Mouse (Mus musculus) induced T-regulatory cell, adult 2 months (primary cell): ENCODE results near the gene Bmt2.

Experiments used
- DNase-seq: peaks from one replicate; pipeline ENCODE4 v3.0.0-alpha.2; 2012; ENCODE audit warnings: low read depth

Gene Bmt2

GRCm38 (mm10) chr6:13677818-13678282 is at the start of gene Bmt2:
TSS of gene Bmt2 (minus strand) at chr6:13677966.
- peak; percentile 98 for DNase-seq

DNA sequence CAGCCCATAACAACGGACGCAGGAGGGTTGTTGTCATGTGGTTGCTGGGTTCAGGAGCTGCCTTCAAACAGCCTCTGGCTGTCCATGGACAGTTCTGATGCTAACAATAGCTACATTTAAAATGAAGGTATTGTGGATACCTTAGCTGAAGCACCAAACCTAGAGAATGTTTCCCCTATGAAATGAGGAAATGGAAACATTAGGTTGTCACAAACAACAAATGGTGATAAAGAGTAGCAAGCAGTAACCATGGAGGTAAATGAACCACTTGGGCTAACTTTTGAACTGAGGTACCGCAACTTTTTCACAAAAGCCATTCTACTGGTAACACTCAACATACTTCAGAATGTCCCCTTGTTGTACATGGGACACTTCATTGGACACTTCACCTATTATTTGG is 44.4 kb upstream of the Bmt2 start:
- DNase-seq = no peak

- no peak for DNase-seq
Measured at GRCm38 (mm10) chr6:13714867-13715266, 37.1 kb upstream of the Bmt2 start.

GRCm38 (mm10) chr6:13696882-13697281 is 19.1 kb upstream of the Bmt2 start:
- no peak for DNase-seq

DNA sequence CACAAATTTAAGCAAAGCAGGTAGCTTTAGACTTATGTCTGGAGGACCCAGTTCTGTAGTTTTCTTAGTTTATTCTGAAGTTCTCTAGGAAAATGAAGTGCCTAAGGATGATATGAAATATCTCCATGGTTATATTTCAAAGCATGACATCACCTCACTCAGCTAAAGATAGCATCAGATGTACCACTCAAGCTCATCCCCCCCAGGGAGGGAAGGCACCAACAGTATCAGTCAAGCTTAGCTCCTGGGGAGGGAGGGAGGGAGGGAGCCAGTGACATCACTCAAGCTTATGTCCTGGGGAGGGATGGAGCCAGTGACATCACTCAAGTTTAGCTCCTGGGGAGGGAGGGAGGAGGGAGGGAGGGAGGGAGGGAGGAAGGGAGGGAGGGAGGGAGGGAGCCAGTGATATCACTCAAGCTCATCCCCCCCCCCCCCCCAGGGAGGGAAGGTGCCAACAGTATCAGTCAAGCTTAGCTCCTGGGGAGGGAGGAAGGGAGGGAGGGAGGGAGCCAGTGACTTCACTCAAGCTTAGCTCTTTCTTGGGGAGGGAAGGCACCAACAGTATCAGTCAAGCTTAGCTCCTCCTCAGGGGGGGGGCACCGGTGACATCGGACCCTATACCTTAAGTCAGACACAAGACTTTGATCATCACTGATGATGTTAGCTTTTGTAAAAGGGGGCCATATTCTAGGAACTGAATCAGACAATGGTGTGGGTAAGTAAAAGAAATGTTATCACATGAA is 17.5 kb upstream of the Bmt2 start:
- no peak for DNase-seq

GRCm38 (mm10) chr6:13691657-13692294 is 14.0 kb upstream of the Bmt2 start:
- no peak for DNase-seq

DNA sequence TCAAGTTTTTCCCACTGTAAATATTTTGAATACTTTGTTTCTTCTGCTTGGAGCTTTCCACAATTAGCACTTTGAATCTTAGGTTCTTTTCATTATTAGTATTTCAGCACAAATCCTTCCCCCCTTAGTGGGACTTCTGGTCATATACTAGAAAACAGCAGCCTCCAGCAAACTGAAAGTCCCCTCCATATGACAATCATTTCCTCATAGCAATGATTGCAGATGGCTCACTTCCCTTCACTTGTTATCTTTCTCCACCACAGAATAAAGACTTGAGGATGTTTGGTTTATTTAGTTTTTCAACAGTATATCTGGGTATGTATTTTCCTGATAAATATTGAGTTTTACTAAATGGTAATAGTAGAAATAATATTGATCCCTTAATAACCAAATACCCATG is 12.6 kb upstream of the Bmt2 start:
- DNase-seq = no peak

DNA sequence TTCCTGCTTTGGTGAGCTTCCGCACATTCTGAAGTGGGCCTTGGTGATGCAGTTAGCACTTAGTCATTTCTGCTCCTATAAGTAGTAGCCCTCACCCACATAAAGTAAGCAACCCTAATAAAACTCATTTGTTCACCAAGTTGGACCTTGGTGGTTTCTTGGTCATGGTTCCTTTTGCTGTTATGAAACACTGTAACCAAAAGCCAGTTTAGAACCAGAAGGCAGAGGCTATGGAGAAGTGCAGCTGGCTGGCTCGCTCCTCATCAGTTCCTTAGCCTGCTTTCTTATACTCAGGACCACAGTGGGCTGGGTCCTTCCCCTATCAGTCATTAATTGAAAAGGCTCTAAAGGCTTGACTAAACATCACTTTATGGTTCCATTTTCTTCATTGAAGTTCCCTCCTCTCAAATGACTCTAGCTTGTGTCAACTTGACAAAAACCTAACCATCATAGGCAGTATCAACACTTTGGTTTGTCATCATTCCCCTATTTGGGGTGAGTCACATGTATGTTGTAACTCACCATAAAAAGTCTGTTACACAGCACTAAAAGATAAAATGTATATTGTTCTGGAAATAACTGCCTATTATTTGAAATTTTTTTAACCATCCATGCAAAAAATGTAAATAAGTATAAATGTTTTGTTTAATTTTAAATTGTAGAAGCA is 6.3 kb upstream of the Bmt2 start:
- no peak for DNase-seq

DNA sequence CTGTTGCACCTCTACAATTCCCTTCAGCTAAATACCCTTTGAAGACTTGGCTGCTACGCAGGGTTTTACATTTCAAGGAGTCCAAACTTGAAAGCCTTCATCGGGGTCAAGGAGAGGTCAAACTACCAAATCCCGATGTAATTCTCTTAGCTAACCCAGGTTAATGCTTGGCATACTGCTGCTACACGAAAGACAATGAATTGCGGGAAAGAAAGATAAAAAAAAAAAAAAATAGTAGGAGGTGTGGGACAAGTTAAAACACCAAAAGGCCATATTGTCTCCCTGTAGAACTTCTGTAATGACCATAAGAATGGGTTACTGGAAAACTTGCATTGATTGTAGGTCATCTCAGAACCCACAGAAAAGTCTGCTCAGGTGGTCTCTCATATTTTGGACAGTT is 583 bp upstream of the Bmt2 start:
- no peak for DNase-seq

- peak; percentile 61 for DNase-seq
Measured at GRCm38 (mm10) chr6:13677141-13677761, 515 bp downstream of the Bmt2 start.

DNA sequence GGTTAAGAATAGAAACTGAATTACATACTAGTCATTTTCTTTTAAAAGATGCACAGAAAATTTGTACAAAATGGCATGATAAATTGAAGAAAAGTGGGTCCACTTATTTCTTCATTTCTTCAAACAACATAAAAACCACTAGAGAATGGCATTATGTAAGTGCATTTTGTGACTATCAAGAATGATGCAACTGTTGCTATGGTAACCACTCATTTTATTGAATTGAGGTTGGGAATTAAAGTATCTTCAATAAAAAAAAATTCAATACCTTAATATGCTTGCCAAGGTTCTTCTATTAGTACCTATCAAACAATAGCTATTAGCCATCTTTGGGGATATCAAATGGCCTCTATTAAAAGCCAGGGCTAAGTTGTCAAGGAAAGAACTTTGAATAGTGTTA is 1.6 kb downstream of the Bmt2 start:
- peak; percentile 21 for DNase-seq

DNA sequence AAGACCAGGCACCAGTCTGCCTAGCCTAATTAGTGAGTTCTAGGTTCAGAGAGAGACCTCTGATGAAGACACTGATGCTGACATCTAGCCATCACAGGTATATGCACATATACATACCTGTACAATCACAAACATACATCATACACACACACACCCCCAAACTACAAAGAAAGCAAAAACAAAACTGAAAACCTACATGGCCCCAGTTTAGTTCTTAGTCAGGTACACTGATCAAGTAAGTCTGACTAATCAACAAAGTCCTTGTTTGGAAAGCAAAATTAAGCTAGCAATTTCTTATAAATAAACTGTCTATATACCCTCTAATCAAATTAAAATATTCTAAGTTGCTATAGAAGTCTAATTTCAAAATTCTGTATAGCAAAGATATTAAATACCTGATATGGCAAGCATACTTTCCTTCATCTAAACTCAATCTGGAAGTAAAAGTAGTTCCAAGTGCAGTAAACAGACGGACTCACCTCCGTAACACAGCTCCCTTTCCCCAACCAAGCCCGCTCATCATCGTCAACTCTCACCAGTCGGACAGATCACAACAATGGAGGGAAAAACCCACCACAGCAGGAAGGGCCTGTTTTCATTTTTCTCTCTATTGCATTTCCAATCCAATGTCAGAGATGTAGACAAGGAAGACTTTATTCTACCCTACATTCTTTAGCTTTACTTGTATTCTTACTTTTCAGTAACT is 3.0 kb downstream of the Bmt2 start:
- DNase-seq = peak; percentile 64

- DNase-seq = no peak
Measured at GRCm38 (mm10) chr6:13665646-13666045, 12.1 kb downstream of the Bmt2 start.

DNA sequence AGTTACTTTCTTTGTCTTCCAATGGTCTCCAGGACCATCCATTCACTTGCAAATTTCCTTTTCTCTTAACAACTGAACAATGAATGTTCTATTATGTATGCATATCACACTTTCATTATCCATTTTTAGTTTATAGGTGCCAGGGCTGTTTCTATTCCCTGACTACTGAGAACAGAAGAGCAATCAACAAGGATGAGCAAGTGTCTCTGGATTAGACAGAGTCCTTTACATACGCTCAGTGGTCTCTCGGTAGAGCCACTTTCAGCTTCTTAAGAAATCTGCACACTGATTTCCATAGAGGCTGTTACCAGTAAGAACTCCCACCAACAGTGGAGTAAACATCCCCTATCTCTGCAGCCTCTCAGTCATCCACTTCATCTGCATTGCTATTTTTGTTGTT is 19.8 kb downstream of the Bmt2 start:
- DNase-seq = no peak

- DNase-seq = no peak
Measured at GRCm38 (mm10) chr6:13654081-13654480, 23.7 kb downstream of the Bmt2 start.

DNA sequence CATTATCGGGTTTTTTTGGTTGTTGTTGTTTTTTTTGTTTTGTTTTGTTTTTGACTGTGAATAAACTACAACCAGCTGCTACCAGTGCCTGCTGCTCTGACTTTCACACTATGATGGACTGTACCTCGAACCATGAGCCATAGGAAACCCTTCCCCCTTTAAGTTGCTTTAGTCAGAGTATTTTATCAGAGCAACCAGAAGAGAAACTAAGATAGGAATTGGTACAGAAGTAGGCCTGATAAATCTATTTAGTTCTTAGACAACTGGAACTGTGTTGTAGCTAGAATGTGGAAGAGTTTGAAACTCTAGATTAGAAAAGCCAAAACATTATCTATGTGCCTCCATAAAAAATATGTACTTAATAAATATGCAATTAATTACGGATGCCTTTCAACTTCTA is 25.5 kb downstream of the Bmt2 start:
- no peak for DNase-seq

DNA sequence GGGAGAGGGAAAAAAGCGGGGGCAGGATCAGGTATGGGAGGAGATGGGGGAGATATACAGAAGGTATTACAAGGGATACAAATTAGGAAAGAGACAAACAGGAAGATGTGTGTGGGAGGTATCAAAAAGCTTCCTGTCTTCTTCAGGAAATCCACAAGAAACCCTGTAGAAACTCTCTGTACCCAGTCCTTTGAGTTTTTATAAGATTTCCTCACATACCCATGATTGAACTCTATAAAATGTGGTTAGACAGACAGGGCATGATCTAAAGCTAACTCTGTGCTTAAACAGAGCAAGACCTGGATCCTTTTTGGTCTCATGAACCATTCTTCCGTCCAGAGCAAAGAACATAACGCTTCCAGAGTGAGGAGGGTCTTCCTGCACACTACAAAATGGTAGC is 26.9 kb downstream of the Bmt2 start:
- no peak for DNase-seq

DNA sequence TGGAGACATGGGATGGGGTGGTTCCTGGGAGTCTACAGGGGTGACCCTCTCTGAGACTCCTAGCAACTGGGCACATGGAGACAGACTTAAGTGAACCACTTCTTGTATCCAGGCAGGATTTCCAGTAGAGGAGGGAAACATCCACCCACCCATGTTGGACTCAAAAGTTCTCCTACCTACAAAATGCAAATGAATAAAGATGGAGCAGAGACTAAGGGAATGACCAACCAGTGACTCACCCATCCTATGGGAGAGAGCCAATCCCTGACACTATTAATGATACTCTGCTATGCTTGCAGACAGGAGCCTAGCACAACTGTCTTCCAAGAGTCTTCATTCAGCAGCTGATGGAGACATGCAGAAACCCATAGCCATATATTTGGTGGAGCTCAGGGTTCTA is 29.5 kb downstream of the Bmt2 start:
- no peak for DNase-seq

DNA sequence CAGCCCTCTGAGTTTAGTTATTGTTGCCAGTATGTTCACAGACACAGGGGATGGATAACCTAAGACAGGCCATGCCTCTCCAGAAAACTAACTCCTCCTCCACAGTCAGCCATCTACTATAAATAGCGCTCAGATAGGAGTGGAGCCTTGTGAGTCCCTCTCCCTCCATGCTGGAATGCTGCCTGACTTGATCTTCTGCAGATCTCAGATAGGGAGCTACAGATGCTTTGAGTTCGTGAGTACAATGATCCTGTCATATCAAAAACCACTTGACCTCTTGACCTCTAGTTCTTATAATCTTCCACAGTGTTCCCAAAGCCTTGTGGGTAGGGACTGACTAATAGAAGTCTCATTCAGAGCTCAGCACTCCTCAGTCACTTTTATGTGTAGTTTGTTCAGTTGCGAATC is 41.2 kb downstream of the Bmt2 start:
- no peak for DNase-seq

- no peak for DNase-seq
Measured at GRCm38 (mm10) chr6:13632571-13632970, 45.2 kb downstream of the Bmt2 start.

DNA sequence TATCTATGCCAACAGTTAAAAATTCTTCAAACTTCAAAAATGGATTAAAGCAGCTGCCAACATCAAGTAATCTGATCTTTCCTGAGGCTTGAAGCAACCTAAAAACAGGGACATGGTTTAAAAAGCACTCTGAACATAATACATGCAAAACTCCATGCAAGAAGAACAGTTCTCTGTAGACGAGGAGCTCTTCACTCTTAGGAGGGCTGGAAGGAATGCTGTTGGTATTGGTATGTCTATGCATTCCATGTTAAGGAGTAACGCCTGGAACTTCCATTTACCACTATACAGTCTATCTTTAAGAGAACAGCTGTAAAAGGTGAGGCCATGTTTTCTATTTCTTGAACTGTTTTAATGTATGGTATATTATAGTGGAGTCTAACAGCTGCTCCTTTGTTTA is 47.2 kb downstream of the Bmt2 start:
- no peak for DNase-seq

DNA sequence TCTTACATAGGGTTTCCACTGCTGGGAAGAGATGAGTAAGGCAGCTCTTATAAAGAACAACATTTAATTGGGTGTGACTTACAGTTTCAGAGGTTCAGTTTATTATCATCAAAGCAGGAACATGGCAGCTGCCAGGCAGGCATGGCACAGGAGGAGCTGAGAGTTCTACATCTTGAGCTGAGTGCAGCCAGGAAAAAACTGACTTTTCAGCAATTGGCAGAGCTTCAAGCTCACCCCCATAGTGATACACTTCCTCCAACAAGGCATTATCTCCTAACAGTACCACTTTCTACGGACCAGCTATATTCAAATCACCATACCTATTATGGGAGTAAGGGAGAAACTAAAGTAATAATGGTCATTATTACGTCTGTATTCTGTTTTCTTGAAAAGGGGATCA is 58.1 kb downstream of the Bmt2 start:
- DNase-seq = no peak
